Mouse (Mus musculus): ENCODE measurements around the gene Caskin1. TPM values are rescaled to one million over a fixed set of nuclear protein-coding genes. Genes with fewer than 3 reads are reported as not detected.
"Not testable (repeated sequence)": the region's sequence is repeated elsewhere in the genome, so short reads cannot be mapped to it uniquely, and the experiment has no call there.

Caskin1 gene
- 10 to 100 TPM; 11.1 to 26.5 TPM for total RNA-seq (2021)
- long read RNA-seq, experiment 1, partial matches to known transcripts, result 3 of 3 reads
- long read RNA-seq, experiment 1, other reads (novel, unspliced or antisense), result 0 of 3 reads
- long read RNA-seq, experiment 2, full-length matches to known transcripts, result 1 of 2 reads
- long read RNA-seq, experiment 2, partial matches to known transcripts, result 1 of 2 reads
- long read RNA-seq, experiment 2, other reads (novel, unspliced or antisense), result 0 of 2 reads

- peak; percentile 63 for DNase-seq
Measured at GRCm38 (mm10) chr17:24488186-24488661, at the start of gene Caskin1. Gene Caskin1, plus strand, starts transcription at chr17:24488601.

GRCm38 (mm10) chr17:24440377-24440776 lies 48.0 kb upstream of the Caskin1 start:
- no peak for DNase-seq

GRCm38 (mm10) chr17:24441148-24441547 lies 47.3 kb upstream of the Caskin1 start:
- DNase-seq, result no peak

- DNase-seq, result no peak
Measured at GRCm38 (mm10) chr17:24442107-24442506, 46.3 kb upstream of the Caskin1 start.

- DNase-seq, result no peak
Measured at GRCm38 (mm10) chr17:24442632-24443155, 45.7 kb upstream of the Caskin1 start, which contains the start of gene Dnase1l2. Gene Dnase1l2, minus strand, starts transcription at chr17:24443105.

- no peak for DNase-seq
Measured at GRCm38 (mm10) chr17:24443409-24443808, 45.0 kb upstream of the Caskin1 start.

GRCm38 (mm10) chr17:24446590-24446989 lies 41.8 kb upstream of the Caskin1 start:
- no peak for DNase-seq

GRCm38 (mm10) chr17:24449507-24449906 lies 38.9 kb upstream of the Caskin1 start:
- no peak for DNase-seq

GRCm38 (mm10) chr17:24451220-24451619 lies 37.2 kb upstream of the Caskin1 start:
- DNase-seq, result no peak

- DNase-seq, result no peak
Measured at GRCm38 (mm10) chr17:24453372-24453771, 35.0 kb upstream of the Caskin1 start.

- no peak for DNase-seq
Measured at GRCm38 (mm10) chr17:24454218-24454755, 34.1 kb upstream of the Caskin1 start.

GRCm38 (mm10) chr17:24454756-24455522 lies 33.5 kb upstream of the Caskin1 start:
- peak; percentile 100 for DNase-seq

GRCm38 (mm10) chr17:24455523-24456206 lies 32.7 kb upstream of the Caskin1 start:
- DNase-seq, result not testable (repeated sequence)

GRCm38 (mm10) chr17:24461580-24461979 lies 26.8 kb upstream of the Caskin1 start:
- no peak for DNase-seq

- DNase-seq, result no peak
Measured at GRCm38 (mm10) chr17:24462932-24463331, 25.5 kb upstream of the Caskin1 start.

- no peak for DNase-seq
Measured at GRCm38 (mm10) chr17:24463374-24464133, 24.8 kb upstream of the Caskin1 start.

GRCm38 (mm10) chr17:24468636-24469246 lies 19.7 kb upstream of the Caskin1 start:
- DNase-seq, result no peak

- DNase-seq, result no peak
Measured at GRCm38 (mm10) chr17:24469336-24469909, 19.0 kb upstream of the Caskin1 start.

GRCm38 (mm10) chr17:24469910-24470602 lies 18.3 kb upstream of the Caskin1 start, which contains the start of the genes E4f1 and Pgp:
Gene E4f1, minus strand, starts transcription at chr17:24470313.
Gene Pgp, plus strand, starts transcription at chr17:24470392.
- DNase-seq, result peak; percentile 99

Measured in adrenal gland, postnatal 10 days (tissue).